20 mouse cellular contexts compared by ENCODE assay signal in genomic region chr11:5253528-5253927, GRCm38 (mm10). TPM values are rescaled to one million over a fixed set of nuclear protein-coding genes. Genes with fewer than 3 reads are reported as not detected.
DNase-seq lines count a peak whose midpoint lies in the region; TF ChIP-seq lines count a peak whose summit lies in the region.
"Had no signal": no experiment of that assay in that cellular context is flagged by ENCODE, and none has a peak within 500 bp of the region (broad histone marks: within the 10 kb centered on the region; RNA-seq: fewer than 3 reads in every experiment).

No protein-coding gene starts in this region.

- peak overlapping the region; percentile 66 for H3K27ac ChIP-seq in gastrocnemius, adult 2 months
- H3K27ac ChIP-seq: left cerebral cortex, adult 2 months; limb, embryonic 10.5 days; liver, embryonic 15.5 days; macrophage; midbrain, embryonic 15.5 days; stomach, embryonic 15.5 days had no signal

- TF ChIP-seq CTCF in gastrocnemius, adult 2 months (IDR thresholded peaks at IDR 0.05): no peak

- intact Hi-C loops in gastrocnemius, adult 2 months (cut with DNase I): no loop called here

- H3K4me3 ChIP-seq in gastrocnemius, adult 2 months: no peak overlapping the region
- H3K4me3 ChIP-seq: left cerebral cortex, adult 2 months; limb, embryonic 10.5 days; liver, embryonic 15.5 days; midbrain, embryonic 15.5 days; stomach, embryonic 15.5 days had no signal

- no peak for DNase-seq in gastrocnemius, adult 2 months
- no peak for DNase-seq in gastrocnemius, postnatal 10 days
- DNase-seq in CD4-positive, CD25-positive, alpha-beta regulatory T cell, adult 2 months (ENCODE audit: low read depth, low spot score): peak; percentile 45
- peak; percentile 56 for DNase-seq in naive thymus-derived CD4-positive, alpha-beta T cell, adult 2 months (ENCODE audit: low read depth)
- peak; percentile 68 for DNase-seq in thymus, postnatal 25 days
- DNase-seq in right cerebral cortex, postnatal 36 days (ENCODE audit: low spot score in 2 of 2): no peak
- DNase-seq in kidney, postnatal 4 days: no peak
- no peak for DNase-seq in gastrocnemius, postnatal 4 days (ENCODE audit: low spot score in 2 of 2)
- DNase-seq: adrenal gland, postnatal 10 days; cerebellum, adult 8-10 months; heart, adult 11 months; heart, postnatal 10 days; liver; right cerebral cortex, adult 18-20 months had no signal

RNA-seq across cellular contexts. Expression of gene Kremen1, which starts 7.8 kb away (rescaled TPM):
- 10 to 100 TPM; 39.4 to 58.7 TPM for total RNA-seq in gastrocnemius, adult 2 months (2021)
- total RNA-seq in gastrocnemius, postnatal 10 days (2021): 10 to 100 TPM; 69.3 to 74.4 TPM
- 100 to 1,000 TPM in 1 of 2 experiments, 10 to 100 TPM in 1; 99.8 to 106 TPM for total RNA-seq in gastrocnemius, postnatal 4 days (2021)

Comparison
In these comparisons a context has a peak if more than half of its experiments do, and no peak if none do; other contexts are left out.
1. DNase-seq: peak in CD4-positive, CD25-positive, alpha-beta regulatory T cell, adult 2 months (single experiment), naive thymus-derived CD4-positive, alpha-beta T cell, adult 2 months (single experiment) and thymus, postnatal 25 days (single experiment); none in gastrocnemius, adult 2 months (single experiment), gastrocnemius, postnatal 10 days (single experiment), right cerebral cortex, postnatal 36 days (0 of 2), kidney, postnatal 4 days (0 of 2) and gastrocnemius, postnatal 4 days (0 of 2).